Mouse (Mus musculus) right cerebral cortex, adult 18-20 months (tissue): ENCODE data around the gene Rps15.
A peak's percentile ranks its signal among the peaks of the same experiment; 100 is the strongest.
"Not testable (repeated sequence)": the region's sequence is repeated elsewhere in the genome, so short reads cannot be mapped to it uniquely, and the experiment has no call there.

ENCODE experiments used
- DNase-seq: peaks from one replicate; pipeline ENCODE4 v3.0.0; 2022; ENCODE audit warnings: mixed read lengths

The Rps15 gene

DNA sequence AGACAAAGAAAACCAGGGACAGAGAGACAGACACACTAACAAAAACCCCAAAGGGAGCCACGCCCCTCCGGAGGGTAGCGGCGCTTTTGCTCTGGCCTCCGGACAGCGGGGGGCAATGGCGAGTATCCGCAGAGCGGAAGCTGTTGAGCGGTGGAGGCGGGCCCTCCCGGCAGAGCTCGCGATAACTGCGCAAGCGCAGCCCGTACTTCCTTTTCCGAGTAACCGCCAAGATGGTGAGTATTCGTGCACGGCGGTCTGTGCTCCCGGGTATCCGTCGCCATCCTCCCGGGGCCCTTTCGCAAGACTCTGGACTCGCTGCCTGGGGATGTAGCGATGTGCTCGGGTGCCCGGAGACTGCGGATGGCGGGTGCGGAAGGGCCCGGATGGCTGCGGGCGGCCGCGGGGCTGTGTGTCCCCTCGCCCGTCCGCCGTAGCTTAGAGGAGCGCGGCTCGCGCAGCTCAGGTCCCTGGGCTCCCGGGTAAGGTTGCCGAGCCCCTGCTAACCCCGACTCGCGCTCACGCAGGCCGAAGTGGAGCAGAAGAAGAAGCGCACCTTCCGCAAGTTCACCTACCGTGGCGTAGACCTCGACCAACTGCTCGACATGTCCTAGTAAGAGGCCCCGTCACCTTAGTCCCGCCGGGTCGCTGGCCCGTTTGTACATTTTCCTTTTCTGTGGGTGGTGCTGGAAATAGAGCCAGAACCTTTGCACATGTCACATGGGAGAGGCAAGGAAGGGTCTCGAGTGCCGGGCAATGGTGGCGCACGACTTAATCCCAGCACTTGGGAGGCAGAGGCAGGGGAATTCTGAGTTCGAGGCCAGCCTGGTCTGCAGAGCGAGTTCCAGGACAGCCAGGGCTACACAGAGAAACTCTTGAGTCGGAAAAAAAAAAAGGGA, at the start of gene Rps15:
Gene Rps15, plus strand, starts transcription at position 203 of the 896 bp plus-strand sequence.
- peak; percentile 94 for DNase-seq

DNA sequence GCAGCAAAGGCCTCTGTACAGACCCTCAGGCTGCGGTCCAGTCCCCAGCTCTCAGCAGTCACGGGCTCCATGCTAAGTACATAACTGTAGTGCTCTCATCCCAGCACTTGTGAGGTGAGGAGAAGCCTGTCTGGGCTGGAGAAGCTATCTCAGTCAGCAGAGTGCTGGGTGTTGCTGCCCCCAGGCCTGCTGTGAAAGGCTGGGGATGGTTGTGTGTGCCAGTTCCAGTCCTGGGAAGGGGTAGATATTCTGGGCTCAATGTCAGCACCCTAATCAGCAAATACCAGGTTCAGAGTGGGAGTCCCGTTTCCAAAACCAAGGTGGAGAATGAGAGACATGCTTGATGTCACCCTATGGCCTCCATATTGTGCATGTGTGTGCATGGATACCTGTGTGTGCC, 49.6 kb upstream of the Rps15 start:
- no peak for DNase-seq

DNA sequence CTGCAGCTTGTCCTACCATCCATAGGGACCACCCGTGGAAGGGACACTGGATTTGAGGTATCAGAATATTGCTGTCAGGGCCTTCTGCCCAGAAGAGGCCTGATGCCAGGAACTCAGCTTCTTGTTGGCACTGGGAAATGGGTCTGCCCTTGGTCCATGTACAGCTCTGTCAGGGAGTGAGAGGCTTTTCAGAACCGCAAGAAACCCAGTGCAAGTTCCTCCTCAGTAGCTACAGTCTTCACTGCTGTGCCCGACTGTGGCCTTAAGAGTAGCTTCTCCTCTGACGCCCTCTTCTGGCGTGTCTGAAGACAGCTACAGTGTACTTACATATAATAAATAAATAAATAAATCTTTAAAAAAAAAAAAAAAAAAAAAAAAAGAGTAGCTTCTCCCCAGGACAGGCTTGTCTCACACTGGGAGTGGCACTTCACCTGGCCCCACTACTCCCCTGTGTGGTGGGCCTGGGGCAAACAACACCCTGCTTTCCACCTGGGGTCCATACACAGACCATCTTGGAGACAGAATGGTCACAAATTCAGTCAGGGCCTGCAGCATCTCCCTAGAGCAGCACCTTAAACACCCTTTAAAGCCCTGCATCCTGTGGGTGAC, 47.4 kb upstream of the Rps15 start:
- no peak for DNase-seq

DNA sequence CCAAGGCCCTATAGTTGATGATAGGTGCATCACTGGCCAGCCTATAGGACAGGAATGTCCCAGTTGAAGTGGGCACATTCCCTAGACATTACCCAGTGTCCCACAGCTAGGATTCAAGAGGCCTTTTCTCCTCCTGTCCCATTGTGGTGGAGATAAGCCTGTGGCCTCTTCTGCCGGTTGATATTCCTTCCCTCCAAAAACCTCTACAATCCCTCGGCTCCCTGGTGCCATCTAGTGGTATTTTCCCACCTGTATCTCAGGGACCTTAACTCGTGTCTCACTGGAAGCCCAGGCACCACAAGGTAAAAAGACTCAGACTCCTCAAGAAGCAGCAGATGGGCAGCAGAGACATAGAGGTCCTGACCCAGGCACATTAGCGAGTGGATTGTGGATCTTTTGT, 46.7 kb upstream of the Rps15 start:
- DNase-seq: peak; percentile 82

DNA sequence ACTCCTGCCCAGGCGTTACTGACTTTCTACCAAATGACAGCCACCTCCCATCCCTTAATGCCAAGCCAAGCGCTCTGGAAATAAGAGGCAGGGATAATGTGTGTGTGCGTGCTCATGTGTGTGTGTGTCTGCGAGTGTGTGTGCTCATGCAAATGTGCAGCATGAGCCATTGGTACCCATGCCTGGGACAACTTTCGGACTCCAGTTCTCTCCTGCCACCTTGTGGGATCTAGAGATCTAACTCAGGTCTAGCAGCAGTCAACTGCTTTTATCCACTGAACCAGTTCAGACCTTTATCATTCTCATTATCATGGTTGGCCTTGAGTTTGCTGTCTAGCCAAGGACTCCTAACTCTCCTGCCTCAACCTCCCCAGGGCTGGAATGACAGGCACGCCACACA, 44.4 kb upstream of the Rps15 start:
- DNase-seq: no peak

DNA sequence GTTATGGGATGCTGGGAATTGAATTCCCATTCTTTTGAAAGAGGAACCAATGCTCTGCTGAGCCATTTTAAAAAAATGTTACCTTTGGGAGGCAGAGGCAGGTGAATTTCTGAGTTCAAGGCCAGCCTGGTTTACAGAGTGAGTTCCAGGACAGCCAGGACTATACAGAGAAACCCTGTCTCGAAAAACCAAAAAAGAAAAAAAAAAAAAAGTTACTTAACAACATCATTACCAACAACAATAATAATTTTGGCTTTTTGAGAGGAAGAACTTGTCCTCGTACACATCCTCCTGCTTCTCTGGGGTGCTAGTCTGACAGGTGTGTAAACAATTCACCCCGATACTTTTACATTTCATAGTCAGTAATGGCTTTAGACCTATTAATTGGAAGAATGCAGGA, 43.8 kb upstream of the Rps15 start:
- not testable (repeated sequence) for DNase-seq

DNA sequence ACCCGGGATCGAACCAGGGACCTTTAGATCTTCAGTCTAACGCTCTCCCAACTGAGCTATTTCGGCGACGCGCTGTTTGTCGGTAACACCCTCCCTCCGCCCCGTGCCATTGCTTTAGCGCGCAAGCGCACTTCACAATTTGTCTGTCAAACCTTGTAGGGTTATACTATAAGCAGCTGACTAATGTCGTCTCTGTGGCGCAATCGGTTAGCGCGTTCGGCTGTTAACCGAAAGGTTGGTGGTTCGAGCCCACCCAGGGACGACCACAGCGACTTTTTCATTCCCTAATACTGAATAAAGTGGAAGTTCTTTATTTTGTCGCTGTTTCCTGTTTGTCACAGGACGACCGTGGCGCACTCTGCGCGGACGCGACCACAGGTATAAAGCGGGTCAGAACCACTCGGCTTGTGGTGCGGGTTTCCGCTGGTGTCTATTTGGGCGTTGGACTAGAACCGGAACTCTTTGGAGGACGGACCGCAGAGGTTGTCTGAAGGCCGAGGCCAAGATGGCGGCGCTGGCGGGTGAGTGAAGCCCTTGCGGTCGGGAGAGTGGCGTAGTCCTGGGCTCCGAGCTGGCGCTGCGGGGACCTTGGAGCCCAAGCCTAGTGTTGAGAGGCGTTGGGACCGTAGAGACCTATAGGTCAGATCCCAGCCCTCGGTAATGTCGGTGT, 43.1 kb upstream of the Rps15 start, which contains the start of gene Ndufs7:
Gene Ndufs7, plus strand, starts transcription at position 151 of the 670 bp plus-strand sequence.
- peak; percentile 92 for DNase-seq

DNA sequence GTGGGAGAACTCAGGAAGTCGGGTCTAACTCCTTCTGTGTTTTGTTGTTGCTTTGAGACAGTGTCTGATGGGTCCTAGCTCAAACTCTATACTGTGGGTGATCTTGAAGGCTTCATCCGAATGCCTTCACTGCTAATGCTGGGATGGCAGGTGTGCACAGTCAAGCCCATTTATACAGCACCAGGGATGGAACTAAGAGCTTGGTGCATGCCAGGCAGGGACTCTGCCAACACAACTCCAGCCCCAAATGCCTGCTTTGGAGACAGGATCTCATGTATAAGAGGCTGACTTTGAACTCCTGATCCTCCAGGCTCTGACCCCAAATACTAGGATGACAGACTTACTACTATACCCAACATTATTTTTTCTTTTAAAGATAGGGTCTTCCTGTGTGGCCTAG, 42.2 kb upstream of the Rps15 start:
- no peak for DNase-seq

DNA sequence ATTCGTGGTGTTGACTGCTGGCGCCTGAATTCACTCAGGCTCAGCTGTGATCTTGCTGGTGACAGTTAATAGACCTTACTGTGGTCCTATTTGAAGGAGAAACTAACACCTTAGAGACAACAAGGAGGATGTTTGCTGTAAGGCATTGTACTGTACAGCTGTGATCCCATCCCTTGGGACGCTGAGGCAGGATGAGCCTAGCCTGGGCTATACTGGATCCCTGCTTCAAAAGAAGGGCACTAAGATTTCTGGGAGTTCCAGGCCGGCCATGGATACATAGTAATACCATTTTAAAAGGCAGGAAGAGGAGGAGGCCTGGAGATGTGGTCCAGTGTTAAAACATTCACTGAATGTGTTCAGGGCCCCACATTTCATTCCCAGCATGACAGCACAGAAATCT, 41.7 kb upstream of the Rps15 start:
- DNase-seq: no peak

DNA sequence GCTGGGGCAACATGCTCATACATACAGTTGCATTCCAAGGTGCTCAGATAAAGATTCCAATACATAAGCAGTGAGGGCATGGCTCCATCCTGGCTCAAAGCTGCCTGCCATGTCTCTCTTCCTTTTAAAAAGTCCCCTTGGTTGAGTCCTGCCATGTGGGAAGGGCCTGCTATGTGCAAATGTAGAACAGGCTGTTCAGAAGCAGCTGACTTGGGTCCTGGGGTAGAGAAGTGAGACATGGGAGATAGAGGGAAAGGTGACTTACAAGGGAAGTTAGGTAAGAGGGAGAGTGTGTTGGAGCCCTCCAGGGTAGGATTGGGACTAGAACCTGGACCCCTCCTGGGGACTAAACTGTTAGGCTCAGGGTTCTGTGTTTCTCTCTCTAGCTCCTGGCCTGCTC, 40.2 kb upstream of the Rps15 start:
- no peak for DNase-seq

DNA sequence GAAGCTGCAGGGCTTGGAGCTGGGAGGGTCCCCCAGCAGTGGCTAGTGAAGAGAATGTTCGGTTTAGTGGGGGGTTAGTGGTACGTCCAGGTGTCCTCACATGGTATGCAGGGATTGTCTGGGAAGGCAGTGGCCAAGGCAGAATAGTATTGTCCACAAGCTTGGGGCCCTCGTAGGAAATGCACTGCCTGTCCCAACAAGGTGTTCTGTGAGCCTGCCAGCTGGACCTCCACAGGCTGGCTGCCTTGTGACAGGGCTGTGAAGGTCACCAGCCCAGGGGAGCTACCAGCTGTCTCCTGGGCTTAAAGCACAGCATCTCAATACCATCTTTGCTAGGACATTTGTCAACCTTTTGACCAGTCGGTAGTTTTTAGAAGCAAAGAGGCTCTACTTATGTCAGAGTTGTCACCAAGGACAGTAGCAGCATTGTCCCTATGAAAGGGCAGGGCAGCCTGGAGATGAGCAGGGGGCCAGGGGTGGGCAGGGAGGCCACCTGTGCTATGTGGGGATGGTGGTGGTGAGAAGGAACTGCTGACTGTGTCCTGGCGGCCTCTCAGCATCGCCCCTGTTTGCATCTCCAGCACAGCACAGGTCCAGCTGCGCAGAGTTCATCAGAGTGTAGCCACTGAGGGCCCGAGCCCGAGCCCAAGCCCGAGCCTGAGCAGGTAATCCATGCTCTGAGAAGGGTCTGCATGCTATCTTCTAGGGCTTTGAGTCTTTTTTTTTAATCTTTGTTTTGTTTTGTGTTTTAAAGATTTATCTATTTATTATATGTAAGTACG, 39.6 kb upstream of the Rps15 start:
- DNase-seq: no peak

DNA sequence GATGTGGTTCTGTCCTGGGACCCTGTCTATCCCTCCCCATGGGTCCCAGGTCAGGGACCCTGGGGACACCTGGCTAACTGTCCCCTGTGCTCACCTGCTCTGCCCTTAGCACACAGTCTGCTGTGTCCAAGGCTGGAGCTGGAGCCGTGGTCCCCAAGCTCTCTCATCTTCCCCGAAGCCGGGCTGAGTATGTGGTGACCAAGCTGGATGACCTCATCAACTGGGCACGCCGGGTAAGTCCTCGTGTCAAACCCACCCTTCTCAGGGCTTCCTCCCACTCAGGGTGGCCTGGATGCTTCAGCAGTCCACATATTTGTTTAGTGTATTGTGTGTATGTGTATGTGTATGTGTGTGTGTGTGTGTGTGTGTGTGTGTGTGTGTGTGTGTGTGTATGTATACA, 38.7 kb upstream of the Rps15 start:
- no peak for DNase-seq

DNA sequence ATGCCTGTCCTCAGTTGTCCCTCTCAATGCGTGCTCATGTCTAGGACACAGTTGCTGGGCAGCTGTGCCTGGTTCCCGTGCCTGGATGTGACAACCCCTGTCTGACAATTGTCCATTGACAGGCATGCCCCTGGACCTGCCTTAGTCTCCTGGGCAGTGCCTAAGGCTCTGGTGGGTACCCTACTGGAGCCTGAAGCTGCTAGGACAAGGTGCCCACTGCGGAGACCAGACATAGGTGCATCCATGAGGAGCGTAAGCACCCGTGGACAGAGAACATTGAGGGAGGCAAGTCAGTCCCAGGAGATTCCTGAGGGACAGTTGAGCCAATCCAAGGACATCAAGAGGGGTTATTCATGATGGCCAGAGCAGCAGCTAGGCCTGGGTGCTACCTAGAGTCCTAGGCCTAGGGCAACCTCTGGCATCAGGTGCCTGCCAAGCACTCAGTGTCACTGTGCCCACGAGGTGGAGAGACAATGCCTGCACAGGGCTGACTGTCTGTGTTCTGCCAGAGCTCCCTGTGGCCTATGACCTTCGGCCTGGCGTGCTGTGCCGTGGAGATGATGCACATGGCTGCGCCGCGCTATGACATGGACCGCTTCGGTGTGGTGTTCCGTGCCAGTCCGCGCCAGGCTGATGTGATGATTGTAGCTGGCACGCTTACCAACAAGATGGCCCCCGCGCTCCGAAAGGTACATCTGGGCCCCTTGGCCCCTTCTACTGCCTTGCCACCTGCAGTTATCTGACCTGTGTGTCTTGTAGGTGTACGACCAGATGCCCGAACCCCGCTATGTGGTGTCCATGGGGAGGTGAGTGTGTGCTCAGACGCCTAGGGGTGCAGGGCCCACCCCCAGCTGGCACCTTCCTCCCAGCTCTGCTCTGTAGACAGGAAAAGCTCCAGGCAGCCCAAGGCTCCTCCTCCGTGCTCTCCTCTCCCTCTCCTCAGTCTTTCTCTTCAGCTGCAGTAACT, 37.6 kb upstream of the Rps15 start:
- DNase-seq: no peak

DNA sequence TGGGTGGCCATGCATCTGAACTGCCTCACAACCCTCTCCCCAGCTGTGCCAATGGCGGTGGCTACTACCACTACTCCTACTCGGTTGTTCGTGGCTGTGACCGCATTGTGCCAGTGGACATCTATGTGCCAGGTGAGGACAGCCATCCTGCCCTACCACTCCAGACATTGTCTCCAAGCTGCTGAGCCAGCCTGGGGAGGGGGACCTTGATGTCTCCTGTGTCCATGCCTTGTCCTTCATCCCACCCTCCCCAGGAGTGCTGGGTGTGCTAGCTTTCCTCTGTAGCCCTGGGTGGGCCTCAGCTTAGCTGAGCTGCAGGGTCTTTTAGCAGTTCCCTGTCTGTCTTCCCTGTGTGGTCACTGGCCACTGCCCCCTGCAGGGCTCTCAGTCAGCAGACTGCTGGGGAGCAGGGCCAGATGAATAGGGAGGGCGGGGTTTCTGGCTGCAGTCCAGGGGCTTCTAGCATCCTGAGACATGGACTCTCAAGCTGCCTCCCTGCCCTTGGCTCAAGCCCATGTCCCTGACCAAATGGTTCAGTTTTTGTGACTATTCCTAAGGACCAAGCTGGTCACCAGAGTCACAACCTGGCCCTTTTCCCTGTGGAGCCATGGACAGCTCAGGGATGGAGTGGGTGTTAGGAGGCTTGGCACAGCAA, 36.2 kb upstream of the Rps15 start:
- no peak for DNase-seq

DNA sequence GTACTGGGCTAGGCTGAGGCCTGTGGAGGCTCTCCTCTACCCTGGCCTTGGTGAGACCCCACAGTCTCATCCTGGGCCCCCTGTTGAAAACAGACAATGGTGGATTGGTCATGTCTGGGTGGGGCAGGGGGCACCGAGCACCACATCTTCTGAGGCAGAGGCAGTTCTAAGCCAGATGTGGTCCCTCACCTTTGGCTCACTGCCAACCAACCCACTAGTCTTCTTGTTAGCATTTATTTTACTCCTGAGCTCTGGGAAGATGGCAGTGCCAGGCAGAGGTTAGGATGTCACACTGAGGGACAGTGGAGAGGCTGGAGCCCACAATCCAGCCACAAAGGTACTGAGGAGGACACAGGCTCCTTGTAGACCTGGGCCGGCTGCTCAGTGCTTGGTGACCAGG, 34.3 kb upstream of the Rps15 start:
- DNase-seq: no peak

DNA sequence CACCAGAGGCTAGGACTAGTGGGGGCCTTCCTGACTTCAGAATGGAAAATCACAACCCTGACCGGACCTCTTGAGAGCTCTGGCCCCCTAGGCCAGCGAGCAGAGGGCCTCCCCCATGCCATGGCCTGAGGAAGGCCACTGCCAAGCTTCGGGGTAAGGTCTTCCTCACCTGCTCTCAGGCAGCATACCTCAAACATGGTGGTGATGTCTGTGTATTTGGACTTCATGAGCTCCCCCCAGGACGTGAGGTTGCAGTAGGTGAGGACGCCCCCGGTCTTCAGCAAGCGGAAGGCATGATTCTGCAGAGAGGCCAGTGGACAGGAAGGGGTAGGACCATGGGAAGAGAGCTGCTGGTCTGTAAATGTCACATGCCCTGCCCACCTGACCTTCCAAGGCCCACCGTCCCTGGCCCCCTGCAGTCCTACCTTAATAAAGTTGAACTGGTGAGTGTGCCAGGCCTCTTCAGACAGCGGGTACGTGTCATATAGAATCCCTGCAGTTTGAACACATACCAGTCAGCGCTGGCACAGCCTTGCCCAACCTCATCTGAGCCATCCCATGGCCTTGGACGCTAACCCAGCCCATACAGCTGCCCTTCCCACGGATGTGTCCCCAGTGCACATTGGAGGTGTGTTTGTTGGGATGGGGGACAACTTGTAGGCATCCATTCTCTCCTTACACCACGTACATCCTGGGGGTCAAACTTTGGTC, 33.3 kb upstream of the Rps15 start:
- DNase-seq: no peak

DNA sequence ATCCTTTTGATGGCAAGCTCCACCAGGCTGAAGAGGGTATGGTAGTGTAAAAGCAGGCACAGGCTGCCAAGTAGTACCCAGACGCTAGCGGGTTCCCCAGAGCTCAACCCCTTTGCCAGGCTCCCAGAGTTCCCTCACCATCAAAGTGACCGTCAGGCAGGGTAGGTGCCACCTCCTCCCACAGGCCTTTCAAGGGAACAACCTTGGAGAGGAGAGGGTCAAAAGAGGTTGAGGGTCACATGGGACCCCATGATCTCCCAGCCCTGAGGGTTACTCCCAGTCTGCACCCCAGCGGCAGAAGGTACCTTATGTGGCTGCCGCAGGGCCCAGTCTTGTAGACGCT, 32.8 kb upstream of the Rps15 start:
- DNase-seq: no peak

DNA sequence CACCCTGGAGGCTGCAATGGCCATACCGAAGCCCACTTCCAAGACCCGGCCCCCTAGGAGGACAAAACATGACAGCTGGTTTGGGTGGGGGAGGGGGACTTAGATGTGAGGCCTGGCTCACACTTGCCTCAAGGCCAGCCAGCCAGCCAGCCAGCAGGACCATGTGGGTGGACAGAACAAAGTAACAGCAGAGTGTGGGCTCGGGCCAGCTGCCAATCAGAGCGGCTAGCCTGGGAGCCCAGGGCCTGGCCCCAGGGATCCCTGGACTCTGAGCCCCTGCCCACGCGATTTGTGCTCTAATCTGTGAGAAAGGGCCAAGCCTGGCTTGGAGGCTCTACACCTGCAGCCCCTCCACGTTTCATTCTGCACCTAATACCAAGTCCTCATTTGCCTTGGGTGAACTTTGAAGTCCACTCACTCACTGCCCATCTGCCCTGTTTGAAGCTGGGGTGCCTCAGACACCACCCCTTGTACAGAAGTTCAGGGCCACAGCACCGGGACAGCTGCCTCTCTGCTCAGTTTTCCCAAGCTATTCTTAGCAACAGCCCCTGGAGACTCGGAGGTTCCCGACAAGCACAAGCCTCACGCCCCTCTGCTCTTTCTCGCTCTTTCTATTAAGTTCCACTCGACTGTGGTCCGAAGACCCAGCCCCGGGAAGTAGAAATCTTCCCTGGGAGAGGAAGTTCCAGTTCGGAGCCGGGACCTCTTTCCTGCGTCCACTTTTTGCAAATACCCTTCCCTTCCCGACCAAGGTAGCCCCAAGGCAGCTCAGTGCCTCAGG, 32.2 kb upstream of the Rps15 start:
- peak; percentile 77 for DNase-seq

DNA sequence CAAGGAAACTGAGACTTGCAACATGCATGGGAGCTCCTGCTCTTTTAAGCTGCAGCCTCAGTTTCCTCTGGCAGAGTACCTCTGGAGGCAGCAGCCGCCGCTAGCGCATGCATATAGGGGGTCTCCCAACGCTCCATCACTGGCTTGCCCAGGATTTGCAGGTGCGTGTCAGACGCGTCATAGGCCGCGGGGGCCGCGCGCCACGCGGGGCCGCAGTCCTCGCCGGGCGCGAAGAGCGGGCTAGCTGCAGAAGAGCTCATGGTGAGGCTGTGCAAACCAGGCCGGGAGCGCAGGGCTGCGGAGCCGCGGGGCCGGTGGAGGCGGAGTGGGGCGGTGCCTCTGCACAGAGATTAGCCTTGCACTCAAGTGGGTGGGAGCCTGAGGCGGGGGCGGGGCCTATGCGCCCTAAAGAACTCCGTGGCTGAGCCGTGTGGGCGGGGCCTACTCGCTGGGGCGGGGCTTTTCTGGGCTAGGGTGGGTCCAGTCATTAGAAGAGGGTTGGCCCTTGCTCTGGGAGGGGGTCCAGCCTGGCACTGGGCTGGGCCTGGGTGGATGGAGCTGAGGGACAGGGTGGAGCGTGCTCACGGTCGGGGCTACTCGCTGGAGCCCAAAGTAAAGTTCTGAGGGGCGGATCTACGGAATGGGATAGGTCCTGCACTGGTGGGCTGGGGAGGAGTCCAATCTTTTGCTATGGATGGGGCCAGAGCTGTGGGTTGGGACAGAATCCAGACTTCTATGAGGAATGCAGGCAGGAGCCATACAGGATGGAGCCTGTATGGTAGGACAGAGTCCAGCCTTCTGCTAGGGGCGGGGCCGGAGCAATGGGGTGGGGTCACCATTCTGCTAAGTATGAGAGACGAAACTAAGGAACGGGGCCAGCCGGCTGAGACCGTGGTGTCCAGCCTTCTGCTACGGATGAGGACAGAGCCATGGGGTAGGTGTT, 31.3 kb upstream of the Rps15 start, which contains the start of the genes Gamt and Dazap1:
Gene Gamt, minus strand, starts transcription at position 371 of the 943 bp plus-strand sequence.
Gene Dazap1, plus strand, starts transcription at position 845 of the 943 bp plus-strand sequence.
- peak; percentile 93 for DNase-seq
